Mouse (Mus musculus) left cerebral cortex, adult 2 months (tissue): ENCODE measurements around the gene Crocc2. TPM values are rescaled to one million over a fixed set of nuclear protein-coding genes. Genes with fewer than 3 reads are reported as not detected.
"Not testable (repeated sequence)": the region's sequence is repeated elsewhere in the genome, so short reads cannot be mapped to it uniquely, and the experiment has no call there.

Experiments
- DNase-seq, 2 experiments: peaks; one replicate each; pipeline ENCODE4 v3.0.0; 2021 to 2022; ENCODE audit warnings: low spot score in 2 of 2, mixed read lengths in 1 of 2; ENCODE audit errors: extremely low spot score in 1 of 2
- H3K27ac ChIP-seq: fragments of 200-600 bp; 2 replicates; pipeline ENCODE4 v1.8.1; 2022
- H3K4me3 ChIP-seq: fragments of 200-600 bp; 2 replicates; pipeline ENCODE4 v1.8.1; 2022
- CTCF ChIP-seq: fragments of 200-600 bp; IDR thresholded peaks from 2 replicates; pipeline ENCODE4 v1.8.1; 2022; ENCODE audit warnings: antibody characterized with exemption, mild to moderate bottlenecking, moderate library complexity
- intact Hi-C: fragments of 180-260 bp; cut with DNase I; formaldehyde crosslinking; loops from one replicate; pipeline ENCODE4 v1.15.1; 2025
- total RNA-seq, 2 experiments: library from RNA; stranded (reverse); gene quantifications; 2 replicates each; pipeline ENCODE4 v1.2.3; 2021

Crocc2 gene
- total RNA-seq, 2 experiments from 2014 or later: 0.07 to 0.12 TPM

- intact Hi-C loops: no loop called here
These were observed 2.0 kb upstream of the Crocc2 start for GRCm38 (mm10) chr1:93166346-93167079.

DNA sequence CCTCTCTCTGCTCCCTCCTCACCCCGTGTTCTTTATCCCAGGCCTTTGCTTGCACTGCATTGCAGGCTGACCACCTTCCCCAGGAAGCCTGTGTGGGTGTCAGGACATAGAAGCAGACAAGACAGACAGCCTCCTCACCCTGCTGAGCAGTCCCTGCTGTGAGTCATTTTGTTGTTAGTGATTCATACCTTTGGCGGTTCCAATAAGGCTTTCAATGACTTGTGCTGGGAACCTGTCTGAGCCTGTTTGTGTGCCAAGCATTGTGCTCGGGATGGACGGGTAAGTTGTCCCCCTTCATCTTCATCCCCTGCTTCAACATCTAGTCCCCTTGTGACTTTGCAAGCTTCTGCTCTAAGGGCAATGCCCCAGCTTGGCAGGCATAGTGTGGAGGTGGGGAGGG, 5.1 kb downstream of the Crocc2 start:
- intact Hi-C loops: loop anchor here (1.0 to 5.0 kb wide), 3 partner anchors 65 to 333 kb away; partner anchors contain the start of gene Mterf4
- DNase-seq: peak in 1 of 2 experiments; percentile 29
- Histone ChIP-seq H3K4me3 (no peak overlapping the region), H3K27ac (no peak overlapping the region)
- TF ChIP-seq CTCF: no peak

More at GRCm38 (mm10) chr1:93166346-93167079, 2.0 kb upstream of the Crocc2 start:
- no peak overlapping the region for H3K27ac ChIP-seq
- no peak overlapping the region for H3K4me3 ChIP-seq
- TF ChIP-seq CTCF: no peak
- DNase-seq: no peak

GRCm38 (mm10) chr1:93174399-93174798, 5.9 kb downstream of the Crocc2 start:
- TF ChIP-seq CTCF: peak; percentile 98
- intact Hi-C loops: loop anchor here (1.0 to 5.0 kb wide), 3 partner anchors 64 to 332 kb away; partner anchors contain the start of gene Mterf4
- peak; percentile 76 to 78 for DNase-seq
- Histone ChIP-seq H3K27ac (no peak overlapping the region), H3K4me3 (no peak overlapping the region)

DNA sequence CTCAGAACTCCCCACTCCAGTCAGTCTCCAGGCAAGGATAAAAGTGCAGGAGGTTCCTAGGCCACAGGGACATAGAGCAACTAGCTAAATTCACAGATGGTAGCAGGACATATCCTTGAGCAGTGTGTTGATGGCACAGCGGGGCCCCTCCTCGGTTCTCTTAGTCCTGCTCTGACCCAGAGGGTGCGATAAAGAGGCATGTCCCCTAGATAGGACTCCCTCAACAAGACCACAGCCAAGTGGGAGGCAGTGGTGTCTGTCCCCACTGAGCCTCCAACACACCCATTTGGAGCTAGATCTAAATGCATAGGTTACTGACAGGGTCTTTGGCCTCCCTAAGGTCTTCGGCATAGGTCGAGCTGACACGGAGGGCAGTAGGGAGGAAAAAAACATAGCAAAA, 7.3 kb downstream of the Crocc2 start:
- intact Hi-C loops: loop anchor here (2.0 kb wide), 1 partner anchor 331 kb away; no protein-coding TSS in a partner anchor
- Histone ChIP-seq H3K27ac (no peak overlapping the region), H3K4me3 (no peak overlapping the region)
- no peak for TF ChIP-seq CTCF
- no peak for DNase-seq

GRCm38 (mm10) chr1:93176525-93177332, 8.2 kb downstream of the Crocc2 start:
- intact Hi-C loops: no loop called here
- TF ChIP-seq CTCF: no peak
- Histone ChIP-seq H3K4me3 (peak overlapping the region; percentile 21), H3K27ac (no peak overlapping the region)
- DNase-seq: peak; percentile 49 to 65

- intact Hi-C loops: no loop called here
- H3K4me3 ChIP-seq: no peak overlapping the region
- TF ChIP-seq CTCF: no peak
- no peak for DNase-seq
- no peak overlapping the region for H3K27ac ChIP-seq
These were observed 13.8 kb downstream of the Crocc2 start for GRCm38 (mm10) chr1:93182281-93182680.

DNA sequence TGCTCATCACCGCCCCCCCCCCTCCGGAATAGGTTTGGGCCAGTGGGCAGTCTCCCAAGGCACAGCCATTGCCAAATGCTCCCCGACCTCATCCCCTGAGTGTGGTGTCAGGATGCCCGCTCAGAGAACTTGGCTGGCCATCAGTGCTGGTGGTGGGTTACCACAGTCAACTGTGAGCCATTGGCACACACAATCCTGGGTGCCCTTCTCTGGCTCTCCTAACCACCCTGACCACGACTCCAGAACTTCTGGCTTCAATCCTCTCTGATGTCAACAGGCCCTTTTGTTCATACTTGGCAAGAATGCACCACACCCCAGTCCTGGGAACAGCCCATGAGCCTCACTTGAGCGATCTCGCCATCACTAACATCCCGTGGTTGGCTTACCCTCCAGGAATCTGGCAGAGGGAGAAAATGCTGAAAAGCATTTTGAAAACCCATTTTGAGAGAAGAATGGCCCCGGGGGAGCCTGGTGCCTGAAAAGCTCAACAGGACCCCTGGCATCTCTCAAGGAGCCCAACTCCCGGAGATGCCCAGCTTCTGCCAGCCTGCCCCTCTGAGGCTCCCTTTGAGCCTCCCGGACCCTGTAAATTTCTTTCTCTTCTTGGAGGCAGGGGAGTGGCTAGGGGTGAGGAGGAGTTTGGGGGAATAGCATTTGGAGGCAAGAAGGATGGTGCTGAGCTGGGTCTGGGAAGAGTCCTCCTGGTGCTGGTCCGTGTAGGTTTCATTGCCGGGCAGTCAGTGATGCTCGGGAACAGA, 15.7 kb downstream of the Crocc2 start:
- DNase-seq: no peak
- Histone ChIP-seq H3K27ac (no peak overlapping the region), H3K4me3 (no peak overlapping the region)
- no peak for TF ChIP-seq CTCF
- intact Hi-C loops: no loop called here

GRCm38 (mm10) chr1:93190726-93191305, 22.3 kb downstream of the Crocc2 start:
- intact Hi-C loops: no loop called here
- no peak overlapping the region for H3K4me3 ChIP-seq
- no peak overlapping the region for H3K27ac ChIP-seq
- TF ChIP-seq CTCF: no peak
- no peak for DNase-seq

GRCm38 (mm10) chr1:93194961-93195360, 26.4 kb downstream of the Crocc2 start:
- Histone ChIP-seq H3K27ac (no peak overlapping the region), H3K4me3 (no peak overlapping the region)
- DNase-seq: no peak
- intact Hi-C loops: no loop called here
- no peak for TF ChIP-seq CTCF

DNA sequence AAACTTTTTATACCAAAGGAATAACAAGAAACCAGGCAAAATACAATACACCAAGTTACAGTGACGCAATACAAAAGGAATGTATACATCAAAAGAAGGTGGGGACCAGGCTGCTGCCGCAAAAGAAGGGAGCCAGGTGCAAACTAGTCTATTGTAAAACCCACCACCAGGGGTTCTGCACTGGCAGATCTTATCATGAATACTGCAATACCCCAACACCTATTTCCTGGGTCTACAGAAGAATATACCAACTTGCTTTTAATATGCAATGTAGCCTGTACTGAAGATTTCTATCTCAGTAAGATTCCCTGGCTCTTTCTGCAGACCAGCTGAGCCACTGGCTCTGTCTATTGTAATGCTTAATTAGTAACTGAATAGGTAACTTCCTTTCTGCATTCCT, 28.9 kb downstream of the Crocc2 start:
- intact Hi-C loops, H3K4me3 ChIP-seq, H3K27ac ChIP-seq, DNase-seq: not testable (repeated sequence)

- intact Hi-C loops: no loop called here
- no peak for DNase-seq
- Histone ChIP-seq H3K4me3 (no peak overlapping the region), H3K27ac (no peak overlapping the region)
- TF ChIP-seq CTCF: no peak
These were observed 29.4 kb downstream of the Crocc2 start for GRCm38 (mm10) chr1:93197916-93198315.
